Mouse (Mus musculus) fat pad, adult 2 months (tissue): Measurements from ENCODE around the gene Mkln1.
A peak's percentile ranks its signal among the peaks of the same experiment; 100 is the strongest.

ENCODE experiments used
- DNase-seq: peaks from one replicate; pipeline ENCODE4 v3.0.0-alpha.2; 2011; ENCODE audit warnings: low read depth, low spot score; ENCODE audit errors: extremely low read depth

Gene Mkln1

DNA sequence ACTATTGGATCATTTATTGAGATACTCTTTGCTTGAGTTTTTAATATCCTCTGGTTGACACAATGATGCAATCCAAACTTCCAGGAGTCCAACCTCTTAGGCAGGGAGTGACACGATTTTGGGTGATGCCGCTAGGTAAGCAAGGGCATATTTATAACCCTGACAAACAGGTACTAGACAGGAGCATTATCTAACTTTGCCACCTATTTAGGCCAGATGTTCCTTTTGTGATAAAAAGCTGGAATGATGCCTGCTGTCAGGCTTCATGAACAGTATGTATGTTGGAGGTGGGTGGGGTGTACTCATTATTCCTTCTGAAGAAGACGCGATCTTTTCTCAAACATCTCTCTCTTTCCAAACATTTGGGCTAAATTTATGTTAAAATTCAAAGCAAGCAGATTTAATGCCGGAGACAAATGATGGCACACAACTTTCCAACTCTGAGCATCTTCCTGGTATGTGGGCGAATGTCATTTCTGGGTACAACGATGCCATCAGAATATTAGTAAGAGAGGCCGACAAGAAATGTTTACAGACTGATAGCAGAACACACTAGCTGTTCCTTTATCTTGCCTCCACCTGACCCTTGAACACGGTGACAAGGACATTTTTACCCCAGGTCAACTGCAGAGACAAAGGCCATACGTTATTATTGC is 632 bp upstream of the Mkln1 start:
- no peak for DNase-seq

GRCm38 (mm10) chr6:31399206-31399549 is 643 bp downstream of the Mkln1 start:
- DNase-seq = no peak

DNA sequence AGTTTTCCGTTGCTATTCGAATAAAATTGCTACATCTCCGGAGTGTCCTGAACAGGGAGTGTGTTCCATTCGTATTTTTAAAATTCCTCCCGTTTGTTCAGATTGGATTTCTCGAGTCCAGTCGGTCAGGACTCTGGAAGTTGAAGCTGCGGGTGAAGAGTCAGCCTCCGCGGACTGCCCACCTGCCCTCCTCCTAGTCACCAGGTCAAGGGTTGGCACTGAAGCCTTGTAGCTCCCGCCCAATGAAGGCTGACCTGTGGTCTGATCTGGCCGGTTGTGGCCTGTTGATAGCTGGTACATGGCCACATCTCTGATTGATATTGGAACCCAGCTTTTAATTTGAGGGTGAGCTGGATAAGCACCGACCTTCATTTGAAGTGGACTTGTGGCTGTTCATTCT is 1.0 kb downstream of the Mkln1 start:
- DNase-seq = no peak

GRCm38 (mm10) chr6:31411017-31411416 is 12.5 kb downstream of the Mkln1 start:
- no peak for DNase-seq

- DNase-seq = peak; percentile 30
Measured at GRCm38 (mm10) chr6:31412487-31412886, 14.0 kb downstream of the Mkln1 start.

GRCm38 (mm10) chr6:31413556-31413955 is 15.0 kb downstream of the Mkln1 start:
- no peak for DNase-seq

- DNase-seq = no peak
Measured at GRCm38 (mm10) chr6:31414303-31414702, 15.8 kb downstream of the Mkln1 start.

GRCm38 (mm10) chr6:31425428-31425827 is 26.9 kb downstream of the Mkln1 start:
- DNase-seq = no peak

DNA sequence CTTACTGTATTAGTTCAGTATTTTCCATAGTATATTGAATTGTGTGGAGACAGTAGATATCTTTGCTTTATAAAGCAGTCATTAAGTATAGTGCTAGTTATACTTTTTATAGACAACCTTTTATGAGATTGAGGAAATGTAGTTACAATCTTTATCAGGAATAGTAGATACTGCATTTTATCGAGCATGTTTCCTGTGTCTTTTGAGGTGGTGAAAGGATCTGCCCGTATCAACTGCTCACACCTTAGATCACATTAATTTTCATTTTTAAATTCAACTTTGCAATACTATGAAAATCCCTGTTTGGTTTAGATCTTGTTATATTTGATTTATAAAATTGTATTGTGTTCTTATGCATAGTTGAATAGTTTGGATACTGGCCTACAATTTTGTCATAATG is 38.7 kb downstream of the Mkln1 start:
- no peak for DNase-seq

GRCm38 (mm10) chr6:31445258-31445657 is 46.7 kb downstream of the Mkln1 start:
- no peak for DNase-seq

DNA sequence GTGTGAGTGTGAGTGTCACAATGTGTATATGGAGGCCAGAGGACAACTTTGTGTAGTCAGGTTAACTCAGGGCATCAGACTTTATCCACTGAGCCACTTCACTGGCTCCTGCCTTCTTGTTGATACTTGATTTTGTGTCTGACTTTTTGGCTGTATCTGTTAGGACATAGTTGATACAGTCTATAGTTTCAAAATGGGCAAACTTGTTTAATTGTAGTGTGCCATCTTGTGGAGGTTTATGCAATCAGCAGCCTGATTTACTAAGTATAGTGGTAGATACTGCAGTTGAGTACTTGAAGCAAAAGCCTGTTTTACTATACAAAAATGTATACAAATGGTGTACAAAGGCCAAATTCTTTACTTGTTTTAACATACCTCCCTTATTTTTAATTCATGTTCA is 55.2 kb downstream of the Mkln1 start:
- no peak for DNase-seq

- no peak for DNase-seq
Measured at GRCm38 (mm10) chr6:31455376-31455775, 56.8 kb downstream of the Mkln1 start.

DNA sequence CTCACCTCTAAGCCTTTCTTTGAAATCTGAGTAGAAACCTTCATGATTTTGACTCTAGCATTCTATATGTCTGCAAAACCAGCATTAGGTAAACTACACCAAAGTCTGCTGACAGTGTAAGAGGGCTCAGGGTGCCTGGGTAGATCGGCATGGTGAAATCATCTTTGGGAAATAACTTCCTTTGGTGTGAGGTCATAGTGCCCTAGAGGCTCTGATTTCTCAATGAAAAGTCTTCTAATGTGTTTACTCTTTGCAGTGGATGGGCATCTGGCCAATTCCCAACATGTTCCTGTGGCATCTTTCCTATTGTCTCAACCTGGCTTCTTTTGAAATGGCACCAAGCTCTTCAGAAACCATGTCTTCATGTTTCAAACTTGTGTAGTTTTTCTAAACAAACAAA is 58.5 kb downstream of the Mkln1 start:
- DNase-seq = peak; percentile 90

GRCm38 (mm10) chr6:31469431-31469830 is 70.9 kb downstream of the Mkln1 start:
- DNase-seq = no peak

- no peak for DNase-seq
Measured at GRCm38 (mm10) chr6:31478221-31478620, 79.7 kb downstream of the Mkln1 start.

- no peak for DNase-seq
Measured at GRCm38 (mm10) chr6:31480008-31480407, 81.5 kb downstream of the Mkln1 start.

- no peak for DNase-seq
Measured at GRCm38 (mm10) chr6:31486601-31487000, 88.1 kb downstream of the Mkln1 start.

GRCm38 (mm10) chr6:31489950-31490349 is 91.4 kb downstream of the Mkln1 start:
- DNase-seq = no peak

- no peak for DNase-seq
Measured at GRCm38 (mm10) chr6:31495122-31495731, 96.7 kb downstream of the Mkln1 start.

DNA sequence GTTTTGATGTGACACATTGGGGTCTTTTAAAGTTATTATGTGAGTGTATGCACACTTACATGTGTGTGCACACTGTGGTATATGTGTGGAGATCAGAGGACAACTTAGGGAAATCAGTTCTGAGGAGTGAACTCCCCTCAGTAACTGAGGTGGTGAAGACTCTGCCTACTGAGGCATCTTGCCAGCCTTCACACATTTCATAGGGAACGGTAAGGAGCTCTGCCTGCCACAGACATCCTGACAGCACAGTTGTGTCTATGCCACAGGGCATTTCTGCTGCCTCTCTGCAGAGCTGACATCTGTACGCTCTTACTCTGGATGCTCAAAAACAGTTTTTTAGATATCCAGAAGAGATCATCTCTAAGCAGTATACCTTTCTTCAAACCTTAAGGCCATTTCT is 97.7 kb downstream of the Mkln1 start:
- no peak for DNase-seq

GRCm38 (mm10) chr6:31499836-31500235 is 101.3 kb downstream of the Mkln1 start:
- DNase-seq = no peak

GRCm38 (mm10) chr6:31500260-31500659 is 101.7 kb downstream of the Mkln1 start:
- no peak for DNase-seq

GRCm38 (mm10) chr6:31500691-31501090 is 102.2 kb downstream of the Mkln1 start:
- DNase-seq = no peak
